Mouse (Mus musculus): ENCODE results near the gene Synj2. TPM values are rescaled to one million over a fixed set of nuclear protein-coding genes. Genes with fewer than 3 reads are reported as not detected.

Synj2 gene
- polyA plus RNA-seq, 1 experiment from 2014 or later, result 4.3 TPM

- Histone ChIP-seq H3K27ac (ENCODE audit: low read depth, low read length) (no peak overlapping the region), H3K4me2 (replicated peaks; ENCODE audit: low read depth, low read length) (no peak overlapping the region), H3K4me3 (ENCODE audit: low read length) (no peak overlapping the region), H3K4me1 (ENCODE audit: control insufficient read depth, insufficient read depth, low read length) (no peaks in the 10 kb centered on the region), H3K9me3 (ENCODE audit: control insufficient read depth, low read length) (no peaks in the 10 kb centered on the region), H3K9ac (ENCODE audit: low read depth, low read length) (no peak overlapping the region), H3K36me3 (ENCODE audit: control insufficient read depth, insufficient read depth, low read length) (no peaks in the 10 kb centered on the region; the same call in 1 of the 2 replicates), H3K27me3 (ENCODE audit: control insufficient read depth, insufficient read depth, low read length) (no peaks in the 10 kb centered on the region)
- no peak for ATAC-seq (ENCODE audit: low FRiP score, low TSS enrichment)
- WGBS, result 95% methylated on average over 6 of the region's 6 CpGs
Measured at GRCm38 (mm10) chr17:6091604-6092003, 150.5 kb downstream of the Synj2 start.

Other genes starting within 250 kb of the Synj2 start
- gene Snx9, start 100.0 kb upstream of the Synj2 start, polyA plus RNA-seq (2014; fragmentation: Nextera tagmentation; extraction: Ambion mirVana), result 27.6 and 44.5 TPM in 2 replicates
- gene Serac1, start 138.5 kb downstream of the Synj2 start, polyA plus RNA-seq (2014; fragmentation: Nextera tagmentation; extraction: Ambion mirVana), result 4.3 and 6.6 TPM in 2 replicates
- 180 and 218 TPM in 2 replicates for gene Gtf2h5, start 138.5 kb downstream of the Synj2 start, polyA plus RNA-seq (2014; fragmentation: Nextera tagmentation; extraction: Ambion mirVana)
- 73.7 and 86.4 TPM in 2 replicates for gene Tulp4, start 165.2 kb downstream of the Synj2 start, polyA plus RNA-seq (2014; fragmentation: Nextera tagmentation; extraction: Ambion mirVana)

Data from kidney, embryonic 14.5 days (tissue).